Mouse (Mus musculus) stomach, postnatal 0 days (tissue): ENCODE data around the gene Camkk2.

Experiments used
- CTCF ChIP-seq: IDR thresholded peaks from 2 replicates; pipeline ENCODE4 v1.5.1; 2016; ENCODE audit warnings: antibody characterized with exemption, low read depth, mild to moderate bottlenecking, moderate library complexity
- EP300 ChIP-seq: optimal IDR thresholded peaks from 2 replicates; pipeline ENCODE3; 2016; ENCODE audit warnings: antibody characterized with exemption

GRCm38 (mm10) chr5:122770806-122771261, 8.4 kb downstream of the Camkk2 start:
- TF ChIP-seq CTCF (no peak), EP300 (no peak)
